Mouse (Mus musculus) activated CD4-positive, CD25-positive, alpha-beta regulatory T cell (primary cell): Measurements from ENCODE around the gene Hist2h2be. TPM values are rescaled to one million over a fixed set of nuclear protein-coding genes. Genes with fewer than 3 reads are reported as not detected.

Experiments used
- polyA plus RNA-seq, 2 experiments: library from polyadenylated mRNA; unstranded; fragments of 100-300 nt; shearing (Covaris generic); gene quantifications; one replicate each; pipeline ENCODE4 v1.2.1; 2017

Gene Hist2h2be
- polyA plus RNA-seq, 2 experiments from 2014 or later = 5.0 to 5.9 TPM

Other genes with a start within 250 kb of the Hist2h2be start
- gene Plekho1, start 225.1 kb upstream of the Hist2h2be start, polyA plus RNA-seq = 10 to 100 TPM in 1 of 2 experiments, 1 to 10 TPM in 1; 8.6 to 24.9 TPM
- gene Vps45, start 162.7 kb upstream of the Hist2h2be start, polyA plus RNA-seq = 10 to 100 TPM; 24.6 to 40.2 TPM
- gene Otud7b, start 116.6 kb upstream of the Hist2h2be start, polyA plus RNA-seq = 10 to 100 TPM; 12.6 to 13.5 TPM
- 1 to 10 TPM; 2.7 to 3.0 TPM for gene Mtmr11, start 59.1 kb upstream of the Hist2h2be start, polyA plus RNA-seq
- 100 to 1,000 TPM; 137 to 149 TPM for gene Sf3b4, start 48.8 kb upstream of the Hist2h2be start, polyA plus RNA-seq
- 1 to 10 TPM; 3.1 to 4.0 TPM for gene Sv2a, start 40.0 kb upstream of the Hist2h2be start, polyA plus RNA-seq
- 10 to 100 TPM; 21.5 to 30.7 TPM for gene Bola1, start 1.4 kb upstream of the Hist2h2be start, polyA plus RNA-seq
- 1 to 10 TPM; 1.1 to 1.6 TPM for gene Hist2h2ab, start 1.3 kb upstream of the Hist2h2be start, polyA plus RNA-seq
- 10 to 100 TPM in 1 of 2 experiments, 1 to 10 TPM in 1; 6.4 to 10.1 TPM for gene Hist2h2ac, start 239 bp upstream of the Hist2h2be start, polyA plus RNA-seq
- gene Hist2h3c2, start 18.0 kb downstream of the Hist2h2be start, polyA plus RNA-seq = under 1 TPM in 1 of 2 experiments, not detected in 1; 0.25 TPM
- gene Hist2h2aa2, start 19.2 kb downstream of the Hist2h2be start, polyA plus RNA-seq = 10 to 100 TPM; 51.7 to 57.6 TPM
- gene Hist2h2aa1, start 24.4 kb downstream of the Hist2h2be start, polyA plus RNA-seq = not detected
- gene Hist2h3c1, start 25.6 kb downstream of the Hist2h2be start, polyA plus RNA-seq = not detected
- 1 to 10 TPM; 1.3 to 1.4 TPM for gene Hist2h4, start 42.2 kb downstream of the Hist2h2be start, polyA plus RNA-seq
- gene Hist2h3b, start 47.5 kb downstream of the Hist2h2be start, polyA plus RNA-seq = 10 to 100 TPM in 1 of 2 experiments, 1 to 10 TPM in 1; 9.4 to 10.6 TPM
- gene Hist2h2bb, start 48.6 kb downstream of the Hist2h2be start, polyA plus RNA-seq = 1 to 10 TPM; 4.5 to 6.4 TPM
- gene Fcgr1, start 72.8 kb downstream of the Hist2h2be start, polyA plus RNA-seq = 1 to 10 TPM in 1 of 2 experiments, under 1 TPM in 1; 0.92 to 1.8 TPM
- gene BC107364, start 231.2 kb downstream of the Hist2h2be start, polyA plus RNA-seq = not detected